Mouse (Mus musculus) cerebellum, adult 2 months (tissue): ENCODE results near the gene Unc119.

Experiments used
- CTCF ChIP-seq: fragments of 200-500 bp; IDR thresholded peaks from 2 replicates; pipeline ENCODE4 v1.5.1; 2011; ENCODE audit warnings: low read depth, mild to moderate bottlenecking, control low read depth, low read length, moderate library complexity, borderline replicate concordance; ENCODE audit not compliant: insufficient read depth
- POLR2A ChIP-seq: fragments of 200-500 bp; IDR thresholded peaks from 2 replicates; pipeline ENCODE4 v1.6.1; 2011; ENCODE audit warnings: low read length, control low read depth, borderline replicate concordance; ENCODE audit not compliant: insufficient read depth

- TF ChIP-seq CTCF, result no peak
- TF ChIP-seq POLR2A, result no peak
Measured at GRCm38 (mm10) chr11:78385776-78386175, 42.5 kb downstream of the Unc119 start.
